Mouse (Mus musculus): ENCODE measurements around the gene Exoc1. TPM values are rescaled to one million over a fixed set of nuclear protein-coding genes. Genes with fewer than 3 reads are reported as not detected.

Exoc1 gene
- polyA plus RNA-seq, 1 experiment from 2014 or later, result 74.0 TPM

DNA sequence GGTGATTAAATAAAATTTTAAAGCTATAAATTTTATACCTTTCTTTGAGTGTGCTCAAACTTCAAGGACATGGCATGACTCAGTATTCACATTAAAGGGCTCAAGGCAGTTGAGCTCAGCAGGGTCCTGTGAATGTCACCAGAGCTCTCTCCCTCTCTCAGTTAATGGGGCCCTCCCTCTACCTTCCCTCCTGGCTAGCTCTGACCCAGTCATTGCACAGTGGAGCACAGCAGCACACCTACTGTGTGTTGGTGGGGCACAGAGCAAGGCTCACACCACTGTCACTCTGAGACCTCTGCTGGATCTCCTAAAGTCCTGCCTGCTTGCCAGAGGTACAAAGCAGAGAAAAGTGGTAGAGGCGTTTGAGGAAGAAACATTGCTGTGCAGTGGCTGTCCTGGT lies 7.1 kb downstream of the Exoc1 start:
- Histone ChIP-seq H3K4me1 (replicated peaks; ENCODE audit: control insufficient read depth, insufficient read depth, low read length) (0 out of 2 replicates have a peak, but pooled peaks cover under 1% of the 10 kb centered on the region), H3K4me2 (ENCODE audit: low read length) (no peak overlapping the region), H3K9ac (replicated peaks; ENCODE audit: low read depth, low read length) (no peak overlapping the region), H3K27ac (ENCODE audit: low read length) (no peak overlapping the region), H3K36me3 (ENCODE audit: control insufficient read depth, insufficient read depth) (peaks cover 35% of the 10 kb centered on the region), H3K9me3 (ENCODE audit: control insufficient read depth, low read length) (no peaks in the 10 kb centered on the region), H3K4me3 (replicated peaks; ENCODE audit: low read length) (no peak overlapping the region), H3K27me3 (replicated peaks; ENCODE audit: control insufficient read depth, insufficient read depth, low read length) (no peaks in the 10 kb centered on the region)
- WGBS, result 85% methylated on average over 1 of the region's 1 CpGs
- no peak for ATAC-seq

DNA sequence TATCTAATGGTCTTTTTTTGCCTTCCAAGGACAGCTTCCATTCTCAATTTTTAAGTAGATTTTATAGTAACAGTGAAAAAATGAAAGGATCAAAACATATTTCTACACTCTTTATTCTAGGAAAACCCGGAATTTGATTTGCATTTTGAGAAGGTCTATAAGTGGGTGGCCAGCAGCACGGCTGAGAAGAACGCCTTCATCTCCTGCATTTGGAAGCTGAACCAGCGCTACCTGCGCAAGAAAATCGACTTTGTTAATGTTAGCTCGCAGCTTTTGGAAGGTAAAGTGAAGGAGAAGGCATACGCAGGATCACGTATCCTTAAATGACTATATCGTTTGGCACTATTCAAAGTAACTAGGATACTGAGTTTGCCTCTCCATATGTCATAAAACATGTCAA lies 8.5 kb downstream of the Exoc1 start:
- Histone ChIP-seq H3K9me3 (ENCODE audit: control insufficient read depth, low read length) (no peaks in the 10 kb centered on the region), H3K4me2 (ENCODE audit: low read length) (no peak overlapping the region), H3K9ac (replicated peaks; ENCODE audit: low read depth, low read length) (no peak overlapping the region), H3K27me3 (replicated peaks; ENCODE audit: control insufficient read depth, insufficient read depth, low read length) (no peaks in the 10 kb centered on the region), H3K27ac (ENCODE audit: low read length) (no peak overlapping the region), H3K4me1 (replicated peaks; ENCODE audit: control insufficient read depth, insufficient read depth, low read length) (no peaks in the 10 kb centered on the region), H3K4me3 (replicated peaks; ENCODE audit: low read length) (no peak overlapping the region), H3K36me3 (ENCODE audit: control insufficient read depth, insufficient read depth) (peaks cover 35% of the 10 kb centered on the region)
- no peak for ATAC-seq
- 94% methylated on average over 10 of the region's 10 CpGs for WGBS

DNA sequence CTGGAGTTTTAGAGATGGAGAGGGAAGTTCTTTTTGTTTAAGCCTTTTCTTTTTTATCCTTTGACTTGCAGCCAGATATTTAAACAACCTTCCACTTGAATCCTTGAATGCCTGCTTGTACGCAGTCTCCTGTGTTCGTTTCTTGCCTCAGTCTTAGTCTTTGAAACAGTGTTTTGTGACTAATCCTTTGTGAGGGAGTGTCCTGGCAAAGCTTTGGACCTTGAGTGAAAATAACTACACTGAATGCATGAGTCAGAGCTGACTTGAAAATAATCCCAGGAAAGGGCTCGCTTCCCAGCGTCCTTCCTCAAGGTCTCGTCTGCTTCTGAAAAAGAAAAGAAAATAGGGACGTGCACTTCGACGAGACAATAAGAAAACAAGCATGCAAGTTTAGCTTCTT lies 11.1 kb downstream of the Exoc1 start:
- H3K4me1 ChIP-seq (replicated peaks; ENCODE audit: control insufficient read depth, insufficient read depth, low read length), result no peaks in the 10 kb centered on the region
- H3K4me3 ChIP-seq (replicated peaks; ENCODE audit: low read length), result no peak overlapping the region
- no peaks in the 10 kb centered on the region for H3K27me3 ChIP-seq (replicated peaks; ENCODE audit: control insufficient read depth, insufficient read depth, low read length)
- no peak for ATAC-seq
- H3K36me3 ChIP-seq (ENCODE audit: control insufficient read depth, insufficient read depth), result peaks cover 32% of the 10 kb centered on the region
- H3K27ac ChIP-seq (ENCODE audit: low read length), result no peak overlapping the region
- no peak overlapping the region for H3K4me2 ChIP-seq (ENCODE audit: low read length)
- WGBS, result 28% methylated on average over 8 of the region's 8 CpGs
- no peaks in the 10 kb centered on the region for H3K9me3 ChIP-seq (ENCODE audit: control insufficient read depth, low read length)
- no peak overlapping the region for H3K9ac ChIP-seq (replicated peaks; ENCODE audit: low read depth, low read length)

GRCm38 (mm10) chr5:76540842-76541241 lies 11.7 kb downstream of the Exoc1 start:
- ATAC-seq, result peak; percentile 64; the same call in 1 of the 2 replicates
- H3K27me3 ChIP-seq (replicated peaks; ENCODE audit: control insufficient read depth, insufficient read depth, low read length), result no peaks in the 10 kb centered on the region
- H3K36me3 ChIP-seq (ENCODE audit: control insufficient read depth, insufficient read depth), result peaks cover 31% of the 10 kb centered on the region

DNA sequence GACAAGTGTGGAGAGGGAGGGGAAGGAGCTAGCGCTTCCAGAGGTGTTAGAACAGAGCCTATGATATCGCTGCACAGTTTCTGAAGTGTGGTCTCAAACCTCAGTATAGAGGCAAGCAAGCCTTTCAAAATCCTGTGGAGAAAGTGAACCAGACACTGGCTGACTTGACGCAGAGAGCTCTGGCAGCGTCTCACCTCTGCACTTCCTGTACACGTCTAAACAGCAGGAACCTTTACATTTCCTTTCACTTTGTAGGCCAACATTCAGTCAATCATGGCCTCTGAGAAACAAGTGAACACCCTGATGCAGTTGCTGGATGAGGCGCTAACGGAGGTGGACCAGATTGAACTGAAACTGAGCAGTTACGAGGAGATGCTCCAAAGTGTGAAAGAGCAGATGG lies 14.1 kb downstream of the Exoc1 start:
- no peak overlapping the region for H3K9ac ChIP-seq (replicated peaks; ENCODE audit: low read depth, low read length)
- peaks cover 20% of the 10 kb centered on the region for H3K36me3 ChIP-seq (ENCODE audit: control insufficient read depth, insufficient read depth)
- H3K27ac ChIP-seq (ENCODE audit: low read length), result no peak overlapping the region
- H3K4me1 ChIP-seq (replicated peaks; ENCODE audit: control insufficient read depth, insufficient read depth, low read length), result no peaks in the 10 kb centered on the region
- H3K4me2 ChIP-seq (ENCODE audit: low read length), result no peak overlapping the region
- H3K27me3 ChIP-seq (replicated peaks; ENCODE audit: control insufficient read depth, insufficient read depth, low read length), result no peaks in the 10 kb centered on the region
- ATAC-seq, result no peak
- 89% methylated on average over 8 of the region's 8 CpGs for WGBS
- H3K4me3 ChIP-seq (replicated peaks; ENCODE audit: low read length), result no peak overlapping the region
- H3K9me3 ChIP-seq (ENCODE audit: control insufficient read depth, low read length), result no peaks in the 10 kb centered on the region

More at GRCm38 (mm10) chr5:76540842-76541241, 11.7 kb downstream of the Exoc1 start:
- Histone ChIP-seq H3K4me2 (ENCODE audit: low read length) (no peak overlapping the region), H3K9ac (replicated peaks; ENCODE audit: low read depth, low read length) (no peak overlapping the region), H3K4me3 (replicated peaks; ENCODE audit: low read length) (no peak overlapping the region), H3K4me1 (replicated peaks; ENCODE audit: control insufficient read depth, insufficient read depth, low read length) (no peaks in the 10 kb centered on the region), H3K9me3 (ENCODE audit: control insufficient read depth, low read length) (no peaks in the 10 kb centered on the region), H3K27ac (ENCODE audit: low read length) (no peak overlapping the region)

- Histone ChIP-seq H3K4me3 (replicated peaks; ENCODE audit: low read length) (no peak overlapping the region), H3K9me3 (ENCODE audit: control insufficient read depth, low read length) (no peaks in the 10 kb centered on the region), H3K9ac (replicated peaks; ENCODE audit: low read depth, low read length) (no peak overlapping the region), H3K4me1 (replicated peaks; ENCODE audit: control insufficient read depth, insufficient read depth, low read length) (no peaks in the 10 kb centered on the region), H3K27me3 (replicated peaks; ENCODE audit: control insufficient read depth, insufficient read depth, low read length) (no peaks in the 10 kb centered on the region), H3K36me3 (ENCODE audit: control insufficient read depth, insufficient read depth) (peaks cover 8% of the 10 kb centered on the region), H3K4me2 (ENCODE audit: low read length) (no peak overlapping the region), H3K27ac (ENCODE audit: low read length) (no peak overlapping the region)
- 94% methylated on average over 8 of the region's 8 CpGs for WGBS
- no peak for ATAC-seq
Measured at GRCm38 (mm10) chr5:76550426-76550825, 21.3 kb downstream of the Exoc1 start.

DNA sequence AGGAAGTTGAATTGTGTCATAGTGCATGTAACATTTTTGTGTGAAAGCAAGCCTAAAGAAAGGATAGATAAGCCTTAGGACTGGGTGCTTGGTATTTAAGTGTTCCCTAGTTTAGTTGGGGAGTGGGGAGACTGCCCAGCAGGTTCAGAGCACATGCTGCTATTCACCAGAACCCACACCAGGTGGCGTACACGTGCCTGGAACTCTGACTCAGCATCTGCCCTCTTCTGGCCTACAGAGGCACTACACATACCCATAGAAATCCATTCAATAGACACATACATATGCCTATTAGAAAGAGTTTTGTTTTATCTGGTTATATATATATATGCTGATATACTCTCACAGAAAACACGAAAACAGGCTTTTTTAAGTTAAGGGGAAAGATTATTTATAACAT lies 36.2 kb downstream of the Exoc1 start:
- Histone ChIP-seq H3K36me3 (ENCODE audit: control insufficient read depth, insufficient read depth) (peaks cover 43% of the 10 kb centered on the region), H3K9me3 (ENCODE audit: control insufficient read depth, low read length) (no peaks in the 10 kb centered on the region), H3K27ac (ENCODE audit: low read length) (no peak overlapping the region), H3K9ac (replicated peaks; ENCODE audit: low read depth, low read length) (no peak overlapping the region), H3K4me3 (replicated peaks; ENCODE audit: low read length) (no peak overlapping the region), H3K4me1 (replicated peaks; ENCODE audit: control insufficient read depth, insufficient read depth, low read length) (no peaks in the 10 kb centered on the region), H3K4me2 (ENCODE audit: low read length) (no peak overlapping the region), H3K27me3 (replicated peaks; ENCODE audit: control insufficient read depth, insufficient read depth, low read length) (no peaks in the 10 kb centered on the region)
- 21% methylated on average over 3 of the region's 3 CpGs for WGBS
- ATAC-seq, result no peak

DNA sequence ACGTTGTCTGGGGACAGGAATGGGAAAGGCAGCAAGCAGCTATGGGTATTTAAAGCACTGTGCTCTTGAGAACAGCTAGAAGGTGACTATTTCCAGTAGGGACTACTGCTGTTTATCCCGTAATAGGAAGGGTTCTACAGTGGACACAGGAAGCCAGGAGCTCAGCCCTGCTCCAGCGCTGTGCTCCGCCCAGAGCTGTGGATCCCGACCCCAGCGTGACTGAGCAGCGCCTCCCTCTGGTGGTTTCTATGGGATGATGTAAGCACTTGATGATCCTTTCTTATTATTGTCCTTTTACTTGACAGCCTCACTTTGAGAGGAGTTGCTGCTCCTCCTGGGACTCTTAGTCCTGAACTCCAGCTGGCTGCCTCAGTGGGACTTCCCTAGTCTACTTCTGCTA lies 45.1 kb downstream of the Exoc1 start:
- Histone ChIP-seq H3K9me3 (ENCODE audit: control insufficient read depth, low read length) (no peaks in the 10 kb centered on the region), H3K4me3 (replicated peaks; ENCODE audit: low read length) (no peak overlapping the region), H3K27me3 (replicated peaks; ENCODE audit: control insufficient read depth, insufficient read depth, low read length) (no peaks in the 10 kb centered on the region), H3K4me1 (replicated peaks; ENCODE audit: control insufficient read depth, insufficient read depth, low read length) (no peaks in the 10 kb centered on the region), H3K36me3 (ENCODE audit: control insufficient read depth, insufficient read depth) (peaks cover 6% of the 10 kb centered on the region), H3K27ac (ENCODE audit: low read length) (no peak overlapping the region), H3K9ac (replicated peaks; ENCODE audit: low read depth, low read length) (no peak overlapping the region), H3K4me2 (ENCODE audit: low read length) (no peak overlapping the region)
- WGBS, result 79% methylated on average over 7 of the region's 7 CpGs
- no peak for ATAC-seq

DNA sequence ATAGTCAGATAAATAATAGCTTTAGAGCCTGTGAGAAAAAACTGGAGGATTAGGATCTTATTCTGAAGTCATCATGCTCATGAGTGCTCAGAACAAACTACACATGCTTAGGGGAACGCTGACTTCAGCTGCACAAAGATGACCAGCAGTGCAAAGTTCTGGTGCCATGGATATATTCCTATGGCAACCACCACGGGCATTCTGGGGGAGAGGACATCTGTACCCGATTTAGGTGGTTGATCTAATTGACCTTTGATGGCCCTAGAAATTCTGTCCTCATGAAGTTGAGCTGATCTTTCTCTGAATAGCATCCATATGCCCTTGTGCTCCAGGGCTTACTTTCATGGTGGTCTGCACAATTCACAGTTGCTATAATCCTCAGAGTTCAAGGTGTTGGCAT lies 47.9 kb downstream of the Exoc1 start:
- H3K36me3 ChIP-seq (ENCODE audit: control insufficient read depth, insufficient read depth), result no peaks in the 10 kb centered on the region
- no peak overlapping the region for H3K27ac ChIP-seq (ENCODE audit: low read length)
- H3K4me1 ChIP-seq (replicated peaks; ENCODE audit: control insufficient read depth, insufficient read depth, low read length), result no peaks in the 10 kb centered on the region
- no peak overlapping the region for H3K4me2 ChIP-seq (ENCODE audit: low read length)
- no peaks in the 10 kb centered on the region for H3K27me3 ChIP-seq (replicated peaks; ENCODE audit: control insufficient read depth, insufficient read depth, low read length)
- no peak overlapping the region for H3K9ac ChIP-seq (replicated peaks; ENCODE audit: low read depth, low read length)
- ATAC-seq, result no peak
- H3K9me3 ChIP-seq (ENCODE audit: control insufficient read depth, low read length), result no peaks in the 10 kb centered on the region
- WGBS, result 75% methylated on average over 3 of the region's 3 CpGs
- H3K4me3 ChIP-seq (replicated peaks; ENCODE audit: low read length), result no peak overlapping the region

GRCm38 (mm10) chr5:76585378-76585777 lies 56.3 kb downstream of the Exoc1 start:
- Histone ChIP-seq H3K4me3 (replicated peaks; ENCODE audit: low read length) (no peak overlapping the region), H3K27ac (ENCODE audit: low read length) (no peak overlapping the region), H3K27me3 (replicated peaks; ENCODE audit: control insufficient read depth, insufficient read depth, low read length) (no peaks in the 10 kb centered on the region), H3K36me3 (ENCODE audit: control insufficient read depth, insufficient read depth) (no peaks in the 10 kb centered on the region), H3K4me2 (ENCODE audit: low read length) (no peak overlapping the region), H3K9ac (replicated peaks; ENCODE audit: low read depth, low read length) (no peak overlapping the region), H3K4me1 (replicated peaks; ENCODE audit: control insufficient read depth, insufficient read depth, low read length) (peaks cover 5% of the 10 kb centered on the region), H3K9me3 (ENCODE audit: control insufficient read depth, low read length) (no peaks in the 10 kb centered on the region)
- ATAC-seq, result no peak
- 90% methylated on average over 2 of the region's 2 CpGs for WGBS
